Mouse (Mus musculus): Measurements from ENCODE around the gene Mfsd2a.

The Mfsd2a gene

GRCm38 (mm10) chr4:122933051-122933591 lies 27.9 kb downstream of the Mfsd2a start:
- DNase-seq: no peak

DNA sequence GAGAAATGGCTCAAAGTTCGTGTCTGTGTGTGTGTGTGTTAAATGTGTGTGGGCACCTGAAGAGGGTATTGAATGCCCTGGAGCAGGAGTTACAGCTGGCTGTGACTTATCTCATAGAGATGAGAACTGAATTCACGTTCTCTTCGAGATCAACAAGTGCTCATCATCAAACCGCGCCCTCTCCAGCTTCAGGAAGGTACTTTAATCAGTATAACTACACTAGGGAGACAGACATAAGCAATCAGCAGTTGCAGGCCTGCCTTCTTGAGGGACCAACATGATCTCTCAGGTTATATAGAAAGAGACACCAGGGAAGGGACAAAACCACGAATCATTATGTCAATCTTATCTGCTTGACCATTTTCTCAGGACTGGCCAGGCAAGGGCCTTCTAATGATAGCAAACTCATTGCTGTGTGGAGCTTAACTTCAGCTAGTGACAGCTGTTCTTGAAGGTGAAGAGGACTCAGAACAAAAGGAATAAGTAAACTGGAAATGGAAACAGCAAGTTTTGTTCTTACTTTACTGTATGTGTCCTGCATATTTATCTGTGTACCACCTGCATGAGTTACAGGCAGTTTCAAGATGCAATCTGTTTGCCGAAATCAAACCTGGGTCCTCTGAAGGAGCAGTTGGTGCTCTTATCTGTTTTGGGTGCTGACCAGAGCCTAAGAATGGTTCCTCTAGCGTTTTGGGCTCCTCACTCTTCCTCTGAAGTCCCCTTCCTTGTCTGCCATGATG lies 28.6 kb downstream of the Mfsd2a start:
- DNase-seq: no peak

GRCm38 (mm10) chr4:122930939-122931590 lies 29.9 kb downstream of the Mfsd2a start:
- DNase-seq: no peak

DNA sequence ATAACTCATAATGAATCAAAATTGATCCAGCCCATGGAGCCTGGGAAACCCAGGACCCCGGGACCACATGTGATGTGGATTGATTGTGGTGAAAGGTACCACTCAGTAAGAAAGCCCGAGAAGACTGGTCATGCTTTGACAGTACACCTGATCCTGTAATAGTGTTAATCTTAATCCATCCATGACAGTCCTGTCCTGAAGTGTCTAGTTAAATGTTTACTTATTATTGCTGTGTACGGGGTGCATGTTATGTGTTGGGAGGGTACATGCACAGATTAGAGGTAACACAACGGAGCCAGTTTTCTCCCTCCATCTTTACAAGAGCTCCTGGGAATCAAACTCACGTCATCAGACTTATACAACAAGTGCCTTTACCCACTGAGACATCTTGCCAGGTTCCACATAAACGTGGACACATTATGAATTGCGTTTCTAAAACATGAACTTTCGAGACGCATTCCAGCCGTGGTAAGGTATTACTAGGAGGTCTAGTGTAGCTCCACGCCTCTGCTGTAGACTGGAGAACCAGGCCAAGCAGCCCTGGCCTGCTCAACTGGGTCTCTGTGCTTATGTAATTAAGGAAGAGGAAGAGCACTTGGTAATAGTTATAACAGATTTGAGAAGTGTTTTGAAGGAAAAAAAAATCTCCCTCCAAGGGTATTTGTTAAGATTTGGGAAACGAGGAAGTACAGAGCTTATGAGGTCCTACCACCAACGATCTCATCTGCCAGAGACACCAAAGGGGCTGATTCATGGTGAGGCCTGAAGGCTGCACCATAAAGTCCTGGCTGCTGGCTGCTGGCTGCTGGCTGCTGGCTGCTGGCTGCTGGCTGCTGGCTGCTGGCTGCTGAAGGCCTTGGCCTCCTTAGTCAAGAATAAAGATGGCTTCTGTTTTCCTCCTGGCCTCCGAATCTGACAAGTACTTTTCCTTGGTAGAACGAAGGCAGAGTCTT lies 37.3 kb downstream of the Mfsd2a start:
- peak in 1 of 2 experiments; percentile 19 for DNase-seq

DNA sequence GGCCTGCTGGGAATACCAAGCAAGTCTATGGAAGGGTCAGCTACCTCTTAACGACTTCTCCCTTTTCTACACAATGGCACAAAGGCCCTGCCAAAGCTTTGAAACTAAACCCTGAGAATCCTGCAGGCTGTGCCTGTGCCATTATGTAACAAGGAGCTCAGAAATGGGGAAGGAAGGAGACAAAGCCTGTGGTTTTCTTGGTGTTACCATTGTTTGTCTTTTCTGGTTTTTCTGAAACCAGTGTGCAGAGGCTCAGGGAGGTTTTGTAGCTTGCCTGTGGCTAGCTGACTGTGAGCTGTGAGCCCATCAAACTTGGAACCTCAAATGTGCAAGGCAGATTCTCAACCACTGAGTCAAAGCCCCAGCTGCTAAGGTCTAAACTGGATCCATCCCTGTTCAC lies 38.1 kb downstream of the Mfsd2a start:
- no peak for DNase-seq

DNA sequence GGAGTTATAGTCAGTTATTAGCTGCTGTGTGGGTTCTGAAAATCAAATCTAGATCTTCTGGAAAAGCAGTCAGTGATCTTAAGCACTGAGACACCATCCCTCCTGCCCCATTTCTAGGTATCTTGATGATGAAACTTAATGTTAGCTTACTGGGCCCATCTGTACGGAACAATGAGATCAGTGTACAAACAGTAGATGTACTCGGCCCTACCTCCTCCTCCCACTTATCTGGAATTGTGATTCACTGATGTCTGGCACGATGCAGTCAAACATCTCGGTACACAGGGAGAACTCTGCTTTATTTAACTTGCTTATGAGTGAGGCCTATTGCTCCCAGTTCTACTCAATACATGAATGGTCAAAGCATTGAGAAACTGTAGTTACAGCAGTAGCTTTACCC lies 45.0 kb downstream of the Mfsd2a start:
- DNase-seq: no peak

DNA sequence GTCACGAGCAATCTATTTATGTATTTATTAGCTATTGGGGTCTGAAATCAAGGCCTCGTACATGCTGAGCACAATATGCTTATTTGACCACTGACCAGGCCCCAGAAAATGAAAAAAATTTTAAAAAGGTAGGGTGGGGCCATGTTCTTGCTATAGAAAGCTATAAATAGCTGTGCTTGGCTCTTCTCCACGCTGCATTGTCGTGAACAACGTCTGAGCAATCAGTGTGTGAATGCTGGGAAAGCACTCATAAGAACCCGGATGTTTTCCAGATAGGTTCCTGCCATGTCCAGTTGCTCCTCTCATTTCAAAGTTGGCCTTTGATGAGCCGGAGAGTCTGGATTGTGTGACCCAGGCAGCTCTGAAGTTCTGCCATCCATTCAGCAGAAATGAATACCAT lies 46.8 kb downstream of the Mfsd2a start:
- DNase-seq: no peak

- DNase-seq: no peak
These were observed 48.4 kb downstream of the Mfsd2a start for GRCm38 (mm10) chr4:122912613-122913012.

GRCm38 (mm10) chr4:122910577-122910976 lies 50.4 kb downstream of the Mfsd2a start:
- DNase-seq: no peak

DNA sequence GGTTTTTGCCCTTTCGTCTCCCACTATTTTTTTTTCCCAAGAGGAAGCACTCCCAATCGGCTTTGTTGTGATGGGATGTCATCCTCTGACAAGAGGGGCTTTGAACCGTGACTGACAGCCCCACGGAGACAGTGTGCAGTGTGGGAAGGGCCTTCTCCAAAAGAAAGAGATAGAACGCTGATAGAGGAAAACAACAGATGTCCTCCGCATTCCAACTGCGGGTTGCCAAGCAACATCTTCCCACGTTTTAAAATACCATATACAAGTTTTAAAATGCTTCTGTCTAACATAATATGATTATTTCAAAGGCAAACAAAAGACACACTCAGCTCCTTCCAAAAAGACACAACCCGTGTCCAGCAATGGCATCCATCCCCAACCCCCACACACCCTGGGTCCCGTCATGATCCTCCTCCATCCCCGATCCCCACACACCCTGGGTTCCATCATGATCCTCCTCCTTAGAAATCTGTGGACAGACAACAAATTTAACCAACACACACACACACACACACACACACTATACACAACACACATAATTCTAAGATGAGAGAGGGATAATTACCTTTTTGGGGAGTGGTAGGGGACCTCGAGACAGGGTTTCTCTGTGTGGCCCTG lies 51.3 kb downstream of the Mfsd2a start:
- no peak for DNase-seq

GRCm38 (mm10) chr4:122905359-122905758 lies 55.6 kb downstream of the Mfsd2a start:
- DNase-seq: no peak

GRCm38 (mm10) chr4:122903709-122904108 lies 57.3 kb downstream of the Mfsd2a start:
- no peak for DNase-seq

GRCm38 (mm10) chr4:122902156-122902555 lies 58.8 kb downstream of the Mfsd2a start:
- DNase-seq: peak; percentile 60 to 64

DNA sequence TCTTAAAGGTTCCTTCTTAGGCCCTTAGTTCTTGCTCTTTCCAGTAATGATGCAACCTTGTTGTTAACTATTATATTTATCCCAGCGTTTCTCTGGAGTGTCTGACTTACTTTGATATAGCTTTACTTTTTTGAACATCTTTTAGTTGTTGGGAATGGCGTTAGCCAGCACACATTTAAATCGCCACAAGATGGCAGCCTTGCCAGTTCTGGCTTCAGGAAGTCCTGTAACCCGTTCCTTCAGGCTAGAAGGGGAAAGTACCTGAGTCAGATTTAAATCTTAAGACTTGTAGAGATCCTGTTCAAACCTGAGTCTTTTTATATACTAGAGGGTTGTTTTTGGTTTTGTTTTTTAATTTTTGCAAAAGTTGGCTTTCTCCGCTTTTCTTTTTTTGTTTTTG lies 62.7 kb downstream of the Mfsd2a start:
- DNase-seq: peak; percentile 81 to 85

- no peak for DNase-seq
These were observed 63.2 kb downstream of the Mfsd2a start for GRCm38 (mm10) chr4:122897750-122898149.
